In the genomic region with DNA sequence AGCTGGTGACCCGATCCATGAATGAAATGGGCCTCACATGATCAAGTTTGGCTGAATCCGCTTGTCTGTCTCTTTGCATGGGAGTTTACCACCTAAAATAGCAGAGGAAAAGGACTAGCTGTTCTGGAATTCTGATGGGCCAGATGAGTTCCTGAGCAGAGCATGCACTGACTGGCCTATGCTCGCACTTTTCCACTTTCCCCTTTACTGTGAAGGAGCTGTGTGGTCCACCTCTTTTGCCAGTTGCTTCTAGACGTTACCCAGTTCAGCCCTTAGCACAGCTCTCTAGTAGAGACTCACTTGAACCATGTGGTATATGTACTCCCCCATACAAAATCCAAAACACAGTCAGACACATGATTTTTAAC, we compare ENCODE assay signal across 23 mouse cellular contexts. TPM values are rescaled to one million over a fixed set of nuclear protein-coding genes. Genes with fewer than 3 reads are reported as not detected.
DNase-seq lines count a peak whose midpoint lies in the region; ATAC-seq and TF ChIP-seq lines count a peak whose summit lies in the region.
"Had no signal": no experiment of that assay in that cellular context is flagged by ENCODE, and none has a peak within 500 bp of the region (broad histone marks: within the 10 kb centered on the region; RNA-seq: fewer than 3 reads in every experiment).

No protein-coding gene starts in this region.

- no peak overlapping the region for H3K9ac ChIP-seq in midbrain, embryonic 12.5 days (replicated peaks)
- H3K9ac ChIP-seq in midbrain, postnatal 0 days (replicated peaks; ENCODE audit: low read length, poor library complexity, severe bottlenecking) = no peak overlapping the region
- no peak overlapping the region for H3K9ac ChIP-seq in forebrain, embryonic 16.5 days (replicated peaks; ENCODE audit: low read depth, low read length)
- no peak overlapping the region for H3K9ac ChIP-seq in midbrain, embryonic 14.5 days (replicated peaks; ENCODE audit: low read length)
- H3K9ac ChIP-seq: embryonic facial prominence, embryonic 12.5 days; heart, embryonic 12.5 days had no signal

- 0 out of 2 replicates have a peak, but pooled peaks have one; percentile 57 for ATAC-seq in midbrain, embryonic 12.5 days (ENCODE audit: low FRiP score, low read depth)
- ATAC-seq in midbrain, postnatal 0 days (ENCODE audit: low FRiP score) = no peak
- peak; percentile 25 for ATAC-seq in forebrain, embryonic 16.5 days
- ATAC-seq in midbrain, embryonic 14.5 days (ENCODE audit: low FRiP score, low TSS enrichment) = no peak
- no peak for ATAC-seq in monocyte, adult 5-6 weeks (replicated peaks; ENCODE audit: insufficient number of reproducible peaks, low FRiP score, low TSS enrichment, poor library complexity, severe bottlenecking)
- ATAC-seq: intestine, postnatal 0 days had no signal

- H3K36me3 ChIP-seq in midbrain, embryonic 12.5 days = no peaks in the 10 kb centered on the region
- H3K36me3 ChIP-seq in midbrain, postnatal 0 days (ENCODE audit: insufficient read depth, low read length) = no peaks in the 10 kb centered on the region
- H3K36me3 ChIP-seq in forebrain, embryonic 16.5 days (ENCODE audit: control insufficient read depth, insufficient read depth) = no peaks in the 10 kb centered on the region
- H3K36me3 ChIP-seq in midbrain, embryonic 14.5 days (ENCODE audit: control insufficient read depth, insufficient read depth, low read length) = no peaks in the 10 kb centered on the region
- H3K36me3 ChIP-seq: embryonic facial prominence, embryonic 12.5 days; heart, embryonic 12.5 days had no signal

- H3K9me3 ChIP-seq in midbrain, embryonic 12.5 days = no peaks in the 10 kb centered on the region
- no peaks in the 10 kb centered on the region for H3K9me3 ChIP-seq in midbrain, postnatal 0 days (ENCODE audit: low read length)
- no peaks in the 10 kb centered on the region for H3K9me3 ChIP-seq in forebrain, embryonic 16.5 days (ENCODE audit: control insufficient read depth, low read length)
- no peaks in the 10 kb centered on the region for H3K9me3 ChIP-seq in midbrain, embryonic 14.5 days (ENCODE audit: control insufficient read depth, low read length)
- H3K9me3 ChIP-seq: embryonic facial prominence, embryonic 12.5 days; heart, embryonic 12.5 days had no signal

- no peak overlapping the region for H3K4me3 ChIP-seq in midbrain, embryonic 12.5 days
- no peak overlapping the region for H3K4me3 ChIP-seq in midbrain, postnatal 0 days (ENCODE audit: low read depth, low read length)
- H3K4me3 ChIP-seq in forebrain, embryonic 16.5 days (replicated peaks; ENCODE audit: low read length) = no peak overlapping the region
- H3K4me3 ChIP-seq in midbrain, embryonic 14.5 days (replicated peaks; ENCODE audit: low read depth, low read length) = no peak overlapping the region
- H3K4me3 ChIP-seq in left cerebral cortex, adult 2 months = no peak overlapping the region
- H3K4me3 ChIP-seq: embryonic facial prominence, embryonic 12.5 days; gastrocnemius, adult 2 months; heart, embryonic 12.5 days had no signal

- intact Hi-C loops in left cerebral cortex, adult 2 months (cut with DNase I) = loop anchor here (5.0 kb wide), 1 partner anchor 46 kb away; the partner anchor contains the start of gene Zc3h13

- peaks cover 18% of the 10 kb centered on the region for H3K4me1 ChIP-seq in midbrain, embryonic 12.5 days
- 0 out of 2 replicates have a peak, but pooled peaks cover 6% of the 10 kb centered on the region for H3K4me1 ChIP-seq in midbrain, postnatal 0 days (ENCODE audit: insufficient read depth, low read length)
- H3K4me1 ChIP-seq in forebrain, embryonic 16.5 days (replicated peaks; ENCODE audit: control insufficient read depth, insufficient read depth, low read length) = peaks cover 27% of the 10 kb centered on the region
- peaks cover 14% of the 10 kb centered on the region; the same call in 1 of the 2 replicates for H3K4me1 ChIP-seq in midbrain, embryonic 14.5 days (ENCODE audit: control insufficient read depth, insufficient read depth, low read length)
- H3K4me1 ChIP-seq: heart, embryonic 12.5 days had no signal

- 0 out of 2 replicates have a peak overlapping the region, but pooled peaks have one; percentile 4 for H3K27ac ChIP-seq in midbrain, embryonic 12.5 days (replicated peaks)
- H3K27ac ChIP-seq in midbrain, postnatal 0 days (ENCODE audit: low read depth, low read length) = no peak overlapping the region
- peak overlapping the region; percentile 82 for H3K27ac ChIP-seq in forebrain, embryonic 16.5 days (ENCODE audit: low read length)
- H3K27ac ChIP-seq in midbrain, embryonic 14.5 days (replicated peaks; ENCODE audit: low read depth, low read length) = peak overlapping the region; percentile 28; the same call in 1 of the 2 replicates
- H3K27ac ChIP-seq in left cerebral cortex, adult 2 months = no peak overlapping the region
- H3K27ac ChIP-seq: embryonic facial prominence, embryonic 12.5 days; gastrocnemius, adult 2 months had no signal

- no peak for TF ChIP-seq CTCF in midbrain, postnatal 0 days (IDR thresholded peaks at IDR 0.05)
- TF ChIP-seq CTCF in left cerebral cortex, adult 2 months (IDR thresholded peaks at IDR 0.05) = no peak

- DNase-seq in midbrain, postnatal 0 days (ENCODE audit: low spot score) = no peak
- DNase-seq in midbrain, embryonic 14.5 days = no peak
- DNase-seq in testis, postnatal 14 days (ENCODE audit: low spot score) = no peak
- DNase-seq in left cerebral cortex, adult 2 months (ENCODE audit: extremely low spot score in 1 of 2, low spot score in 2 of 2) = no peak
- DNase-seq: adrenal gland, postnatal 36 days; cerebellum, adult 2 months; gastrocnemius, adult 2 months; kidney, postnatal 14 days; liver; lung, adult 18-20 months; lung, postnatal 36 days; thymus, adult 18-20 months had no signal

- 59% methylated on average over 4 of the region's 4 CpGs for WGBS in midbrain, embryonic 12.5 days
- WGBS in midbrain, postnatal 0 days = 61% methylated on average over 4 of the region's 4 CpGs
- 15% methylated on average over 4 of the region's 4 CpGs for WGBS in forebrain, embryonic 16.5 days
- WGBS in midbrain, embryonic 14.5 days = 66% methylated on average over 4 of the region's 4 CpGs

- peaks cover 17% of the 10 kb centered on the region; the same call in 1 of the 2 replicates for H3K27me3 ChIP-seq in midbrain, embryonic 12.5 days
- H3K27me3 ChIP-seq in midbrain, postnatal 0 days (ENCODE audit: insufficient read depth, low read length) = no peaks in the 10 kb centered on the region
- no peaks in the 10 kb centered on the region for H3K27me3 ChIP-seq in forebrain, embryonic 16.5 days (replicated peaks; ENCODE audit: control insufficient read depth, insufficient read depth, low read length)
- H3K27me3 ChIP-seq in midbrain, embryonic 14.5 days (ENCODE audit: control insufficient read depth, insufficient read depth, low read length) = no peaks in the 10 kb centered on the region
- H3K27me3 ChIP-seq: embryonic facial prominence, embryonic 12.5 days; heart, embryonic 12.5 days had no signal

- H3K4me2 ChIP-seq in midbrain, embryonic 12.5 days (replicated peaks) = no peak overlapping the region
- H3K4me2 ChIP-seq in midbrain, postnatal 0 days (ENCODE audit: low read depth, low read length, poor library complexity, severe bottlenecking) = no peak overlapping the region
- H3K4me2 ChIP-seq in forebrain, embryonic 16.5 days (ENCODE audit: low read length) = no peak overlapping the region; the same call in 1 of the 2 replicates
- H3K4me2 ChIP-seq in midbrain, embryonic 14.5 days (ENCODE audit: low read length) = no peak overlapping the region
- H3K4me2 ChIP-seq: embryonic facial prominence, embryonic 12.5 days; heart, embryonic 12.5 days had no signal

RNA-seq across cellular contexts. Expression of gene Cpb2, which starts 5.5 kb away (rescaled TPM):
- polyA plus RNA-seq in midbrain, embryonic 12.5 days (2016; fragmentation: Nextera tagmentation; extraction: Ambion mirVana) = not detected in 2 replicates
- not detected in 2 replicates for total RNA-seq in midbrain, postnatal 0 days (2014; rRNA removed)
- 0.20 TPM in 1 of 2 replicates, not detected in the other for polyA plus RNA-seq in midbrain, postnatal 0 days (2015; fragmentation: Nextera tagmentation; extraction: Ambion mirVana)
- not detected in 2 replicates for polyA plus RNA-seq in forebrain, embryonic 16.5 days (2015; fragmentation: Nextera tagmentation; extraction: Ambion mirVana)
- polyA plus RNA-seq in midbrain, embryonic 14.5 days (2014; fragmentation: Nextera tagmentation; extraction: Ambion mirVana) = not detected in 2 replicates
- not detected in 3 replicates for total RNA-seq in monocyte, adult 5-6 weeks (2017)
- not detected for total RNA-seq in left cerebral cortex, adult 2 months (2021)
- total RNA-seq: adrenal gland, postnatal 36 days; gastrocnemius, adult 2 months; granulocyte monocyte progenitor cell, adult 5-6 weeks; heart, postnatal 25 days; layer of hippocampus, postnatal 10 days; left cerebral cortex, postnatal 36 days had no signal
- polyA plus RNA-seq: cerebellum, adult 2 months; small intestine, adult 2 months had no signal

RNA-seq across cellular contexts. Expression of gene Zc3h13, which starts 47.6 kb away (rescaled TPM):
- 44.0 and 46.0 TPM in 2 replicates for polyA plus RNA-seq in midbrain, embryonic 12.5 days (2016; fragmentation: Nextera tagmentation; extraction: Ambion mirVana)
- 15.2 and 19.2 TPM in 2 replicates for total RNA-seq in midbrain, postnatal 0 days (2014; rRNA removed)
- polyA plus RNA-seq in midbrain, postnatal 0 days (2015; fragmentation: Nextera tagmentation; extraction: Ambion mirVana) = 37.2 and 51.2 TPM in 2 replicates
- 53.4 and 54.7 TPM in 2 replicates for polyA plus RNA-seq in forebrain, embryonic 16.5 days (2015; fragmentation: Nextera tagmentation; extraction: Ambion mirVana)
- 34.5 and 40.1 TPM in 2 replicates for polyA plus RNA-seq in midbrain, embryonic 14.5 days (2014; fragmentation: Nextera tagmentation; extraction: Ambion mirVana)
- 24.7 to 48.8 TPM (median 34.9 TPM) in 3 replicates for total RNA-seq in monocyte, adult 5-6 weeks (2017)
- 10 to 100 TPM; 65.5 to 66.9 TPM for total RNA-seq in left cerebral cortex, adult 2 months (2021)

Comparison
In these comparisons a context has a peak if more than half of its experiments do, and no peak if none do; other contexts are left out.
1. ATAC-seq: peak in midbrain, embryonic 12.5 days (single experiment) and forebrain, embryonic 16.5 days (single experiment); none in midbrain, postnatal 0 days (single experiment), midbrain, embryonic 14.5 days (single experiment) and monocyte, adult 5-6 weeks (single experiment).
2. H3K27ac ChIP-seq: peak in midbrain, embryonic 12.5 days (single experiment), forebrain, embryonic 16.5 days (single experiment) and midbrain, embryonic 14.5 days (single experiment); none in midbrain, postnatal 0 days (single experiment) and left cerebral cortex, adult 2 months (single experiment).